Mouse (Mus musculus) embryonic facial prominence, embryonic 14.5 days (tissue): ENCODE measurements at regions not wholly inside any gene's neighbourhood (a gene's known extent, or its start where the extent isn't known, plus 50 kb on each side); places are given as distances from the start of the nearest gene placed in this dataset.

ENCODE experiments used
- ATAC-seq: fragments of 200-750 bp; cut with Nextera tagmentation; 2 replicates; pipeline ENCODE4 v1.8.0; 2017; ENCODE audit warnings: low read depth, moderate number of reproducible peaks, moderate TSS enrichment
- DNase-seq: peaks from one replicate; pipeline ENCODE4 v3.0.0-alpha.2; 2015; ENCODE audit warnings: low spot score
- H3K27ac ChIP-seq: fragments of 300-500 bp; sonication (generic); replicated peaks from 2 replicates; pipeline ENCODE4 v1.5.1; 2014; ENCODE audit warnings: low read depth, mild to moderate bottlenecking, low read length, moderate library complexity
- H3K27me3 ChIP-seq: fragments of 300-500 bp; sonication (generic); replicated peaks from 2 replicates; pipeline ENCODE4 v1.6.1; 2014; ENCODE audit warnings: low read length; ENCODE audit not compliant: control insufficient read depth, insufficient read depth
- H3K36me3 ChIP-seq: fragments of 300-500 bp; sonication (generic); 2 replicates; pipeline ENCODE4 v1.6.1; 2014; ENCODE audit warnings: low read length, mixed read lengths; ENCODE audit not compliant: control insufficient read depth, insufficient read depth
- H3K4me1 ChIP-seq: fragments of 300-500 bp; sonication (generic); 2 replicates; pipeline ENCODE4 v1.6.1; 2014; ENCODE audit warnings: antibody characterized with exemption, low read length; ENCODE audit not compliant: control insufficient read depth, insufficient read depth
- H3K4me2 ChIP-seq: fragments of 300-500 bp; sonication (generic); 2 replicates; pipeline ENCODE4 v1.6.1; 2014; ENCODE audit warnings: low read depth, mild to moderate bottlenecking, low read length, moderate library complexity, mixed read lengths
- H3K4me3 ChIP-seq: fragments of 300-500 bp; sonication (generic); 2 replicates; pipeline ENCODE4 v1.5.1; 2014; ENCODE audit warnings: low read depth, mild to moderate bottlenecking, low read length
- H3K9ac ChIP-seq: fragments of 300-500 bp; sonication (generic); 2 replicates; pipeline ENCODE4 v1.6.1; 2014; ENCODE audit warnings: low read depth, mild to moderate bottlenecking, low read length, moderate library complexity, mixed read lengths
- H3K9me3 ChIP-seq: fragments of 300-500 bp; sonication (generic); 2 replicates; pipeline ENCODE4 v1.6.1; 2016; ENCODE audit warnings: low read length; ENCODE audit not compliant: control insufficient read depth
- WGBS: fragments of 180-500 bp; shearing (Covaris S2); extraction: QIAGEN DNeasy Blood & Tissue Kit; methylation state at CpG from one replicate; pipeline ENCODE4 v1.1.7; 2014; 5-methylcytosine and 5-hydroxymethylcytosine counted together

DNA sequence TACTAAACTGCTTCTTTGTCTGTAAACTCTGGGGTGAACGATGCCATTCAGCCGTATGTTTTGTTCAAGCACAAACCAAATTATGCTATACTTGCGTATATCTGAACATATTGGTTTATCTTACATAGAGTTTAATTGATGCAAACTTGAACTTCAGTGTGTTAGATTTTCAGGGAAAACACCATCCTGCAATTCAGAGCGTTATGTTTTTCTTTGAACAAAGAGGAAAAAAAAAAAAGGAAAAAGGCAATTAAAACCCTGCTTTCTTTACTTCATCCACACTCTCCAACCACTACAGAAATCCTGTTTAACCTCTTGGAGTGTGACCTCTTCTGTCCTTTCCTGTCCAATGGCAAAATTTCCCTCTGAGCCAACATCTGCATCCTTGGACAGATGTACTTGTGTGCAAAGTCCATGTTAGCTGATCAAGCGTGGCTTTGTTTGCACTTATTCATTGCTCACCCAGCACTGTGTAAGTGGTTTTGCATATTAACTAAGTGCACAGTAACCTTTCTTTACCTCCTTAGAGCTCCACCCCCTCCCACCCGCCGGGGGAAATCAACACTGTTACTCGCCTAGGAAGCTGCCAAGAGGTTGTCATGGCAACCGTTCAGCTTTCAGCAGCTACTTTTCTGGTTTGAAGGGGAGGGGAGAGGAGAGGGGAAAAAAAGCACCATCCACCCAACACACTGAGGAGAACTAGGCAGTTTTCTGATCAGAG, 174.4 kb upstream of the Klf12 start:
- no peak overlapping the region for H3K4me3 ChIP-seq
- 18% methylated on average over 9 of the region's 9 CpGs for WGBS
- no peaks in the 10 kb centered on the region for H3K27me3 ChIP-seq
- DNase-seq, result peak; percentile 98
- H3K9me3 ChIP-seq, result no peaks in the 10 kb centered on the region
- no peaks in the 10 kb centered on the region for H3K36me3 ChIP-seq
- H3K27ac ChIP-seq, result peak overlapping the region; percentile 65
- peak; percentile 89 for ATAC-seq
- no peak overlapping the region for H3K9ac ChIP-seq
- peaks cover 37% of the 10 kb centered on the region for H3K4me1 ChIP-seq
- peak overlapping the region; percentile 44 for H3K4me2 ChIP-seq

- peaks cover 37% of the 10 kb centered on the region for H3K4me1 ChIP-seq
- WGBS, result 39% methylated on average over 7 of the region's 7 CpGs
- H3K9ac ChIP-seq, result no peak overlapping the region
- no peaks in the 10 kb centered on the region for H3K36me3 ChIP-seq
- ATAC-seq (no peak), DNase-seq (no peak)
- no peak overlapping the region for H3K4me3 ChIP-seq
- H3K27me3 ChIP-seq, result no peaks in the 10 kb centered on the region
- H3K9me3 ChIP-seq, result no peaks in the 10 kb centered on the region
- H3K4me2 ChIP-seq, result no peak overlapping the region
- peak overlapping the region; percentile 42; the same call in 1 of the 2 replicates for H3K27ac ChIP-seq
Measured at GRCm38 (mm10) chr14:100457870-100458726, 173.6 kb upstream of the Klf12 start.

DNA sequence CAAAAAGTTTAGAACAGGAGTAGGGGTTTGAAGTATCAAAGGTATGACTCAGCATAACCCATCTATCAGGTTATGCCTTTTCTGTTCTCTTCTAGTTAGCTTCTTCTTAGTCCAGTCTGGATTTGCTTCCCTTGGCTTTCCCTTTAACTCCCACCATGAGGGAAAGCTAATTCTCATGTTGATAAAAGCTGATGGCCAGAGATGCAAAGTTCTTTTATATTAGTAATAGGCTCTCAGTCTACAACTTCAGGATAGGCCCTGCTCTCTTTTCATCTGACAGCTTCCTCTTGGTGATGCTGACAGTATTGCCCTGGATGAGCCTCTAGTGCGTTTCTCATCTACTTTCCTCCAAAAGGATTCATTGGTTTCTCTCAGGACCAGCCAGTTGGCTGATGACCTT, 161.7 kb upstream of the Klf12 start:
- H3K4me3 ChIP-seq, result no peak overlapping the region
- no peak overlapping the region for H3K9ac ChIP-seq
- H3K4me1 ChIP-seq, result no peaks in the 10 kb centered on the region
- WGBS, result 87% methylated on average over 1 of the region's 1 CpGs
- H3K27ac ChIP-seq, result no peak overlapping the region
- no peak overlapping the region for H3K4me2 ChIP-seq
- H3K36me3 ChIP-seq, result no peaks in the 10 kb centered on the region
- no peaks in the 10 kb centered on the region for H3K9me3 ChIP-seq
- no peaks in the 10 kb centered on the region for H3K27me3 ChIP-seq
- ATAC-seq (no peak), DNase-seq (no peak)

- no peak overlapping the region for H3K4me3 ChIP-seq
- H3K9ac ChIP-seq, result no peak overlapping the region
- H3K9me3 ChIP-seq, result no peaks in the 10 kb centered on the region
- 64% methylated on average over 3 of the region's 3 CpGs for WGBS
- H3K4me2 ChIP-seq, result no peak overlapping the region
- H3K27ac ChIP-seq, result no peak overlapping the region
- peak; percentile 31 for DNase-seq
- no peak for ATAC-seq
- H3K27me3 ChIP-seq, result no peaks in the 10 kb centered on the region
- no peaks in the 10 kb centered on the region for H3K36me3 ChIP-seq
- no peaks in the 10 kb centered on the region for H3K4me1 ChIP-seq
Measured at GRCm38 (mm10) chr14:100444848-100445247, 160.4 kb upstream of the Klf12 start.

GRCm38 (mm10) chr14:100444099-100444498, 159.6 kb upstream of the Klf12 start:
- Histone ChIP-seq H3K9me3 (no peaks in the 10 kb centered on the region), H3K4me1 (no peaks in the 10 kb centered on the region), H3K36me3 (no peaks in the 10 kb centered on the region), H3K4me3 (no peak overlapping the region), H3K27ac (no peak overlapping the region), H3K4me2 (no peak overlapping the region), H3K9ac (no peak overlapping the region), H3K27me3 (no peaks in the 10 kb centered on the region)
- DNase-seq (peak; percentile 17), ATAC-seq (peak; percentile 50; the same call in 1 of the 2 replicates)
- 51% methylated on average over 2 of the region's 2 CpGs for WGBS

GRCm38 (mm10) chr14:100437552-100437951, 153.1 kb upstream of the Klf12 start:
- DNase-seq (no peak), ATAC-seq (no peak)
- Histone ChIP-seq H3K27ac (no peak overlapping the region), H3K4me3 (no peak overlapping the region), H3K9me3 (no peaks in the 10 kb centered on the region), H3K27me3 (no peaks in the 10 kb centered on the region), H3K36me3 (no peaks in the 10 kb centered on the region), H3K4me1 (no peaks in the 10 kb centered on the region), H3K4me2 (no peak overlapping the region), H3K9ac (no peak overlapping the region)
- 80% methylated on average over 1 of the region's 1 CpGs for WGBS

DNA sequence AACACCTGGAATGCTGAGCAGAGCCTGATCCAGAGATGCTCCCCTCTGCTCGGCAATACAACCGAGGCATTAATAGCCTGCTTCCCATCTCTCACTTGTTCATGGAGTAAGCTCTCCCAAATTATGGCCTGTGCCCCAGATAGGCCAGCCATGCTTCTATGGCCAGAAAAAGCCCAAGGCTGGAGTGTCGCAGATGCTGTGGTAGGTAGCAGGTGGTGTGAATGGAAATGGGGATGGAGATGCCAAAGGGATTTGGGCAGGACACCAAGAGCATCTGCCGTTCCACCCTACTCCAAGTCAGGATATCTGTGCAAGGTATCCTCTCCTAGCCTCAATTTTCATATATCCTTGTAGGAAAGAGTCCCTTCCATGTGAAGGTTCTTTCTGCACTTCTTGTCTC, 145.2 kb upstream of the Klf12 start:
- Histone ChIP-seq H3K27me3 (no peaks in the 10 kb centered on the region), H3K9me3 (no peaks in the 10 kb centered on the region), H3K27ac (no peak overlapping the region), H3K36me3 (no peaks in the 10 kb centered on the region), H3K4me3 (no peak overlapping the region), H3K4me1 (no peaks in the 10 kb centered on the region), H3K9ac (no peak overlapping the region), H3K4me2 (no peak overlapping the region)
- no peak for ATAC-seq
- DNase-seq, result no peak
- 93% methylated on average over 4 of the region's 4 CpGs for WGBS

DNA sequence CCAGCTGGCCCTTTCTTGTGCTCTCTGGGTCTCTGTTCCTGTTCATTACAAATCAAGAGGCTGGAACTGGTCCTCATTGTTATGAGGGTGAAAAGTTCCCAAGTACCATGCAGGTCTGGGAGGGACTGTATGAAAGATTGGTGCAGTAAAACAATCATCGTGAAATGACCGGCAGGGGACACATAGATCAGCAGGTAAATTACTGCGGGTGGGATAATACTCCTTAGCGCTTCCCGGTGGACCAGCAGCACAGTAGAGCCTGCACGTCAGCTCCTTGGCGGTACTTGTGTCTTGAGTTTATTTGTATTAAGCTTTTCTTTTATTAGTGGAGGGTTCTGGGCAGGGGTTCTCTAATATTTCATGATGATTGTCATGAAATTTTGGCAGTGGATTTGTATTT, 141.9 kb upstream of the Klf12 start:
- DNase-seq (no peak), ATAC-seq (no peak)
- Histone ChIP-seq H3K4me1 (no peaks in the 10 kb centered on the region), H3K9me3 (no peaks in the 10 kb centered on the region), H3K36me3 (no peaks in the 10 kb centered on the region), H3K27ac (no peak overlapping the region), H3K27me3 (no peaks in the 10 kb centered on the region), H3K4me2 (no peak overlapping the region), H3K4me3 (no peak overlapping the region), H3K9ac (no peak overlapping the region)
- WGBS, result 88% methylated on average over 7 of the region's 7 CpGs
